Mouse (Mus musculus) thymus, adult 2 months (tissue): Measurements from ENCODE around the gene Ndufa11. TPM values are rescaled to one million over a fixed set of nuclear protein-coding genes. Genes with fewer than 3 reads are reported as not detected.

Experiments used
- DNase-seq: peaks from one replicate; pipeline ENCODE4 v3.0.0; 2021
- H3K27ac ChIP-seq: fragments of 200-500 bp; 2 replicates; pipeline ENCODE4 v1.5.1; 2012; ENCODE audit warnings: low read length, control low read depth; ENCODE audit not compliant: control insufficient read depth, insufficient read depth
- H3K27me3 ChIP-seq: fragments of 200-500 bp; 2 replicates; pipeline ENCODE4 v1.6.1; 2012; ENCODE audit warnings: mild to moderate bottlenecking, low read length, moderate library complexity, mixed read lengths; ENCODE audit not compliant: control insufficient read depth, insufficient read depth
- H3K36me3 ChIP-seq: fragments of 200-500 bp; 2 replicates; pipeline ENCODE4 v1.6.1; 2012; ENCODE audit warnings: mild to moderate bottlenecking, low read length, moderate library complexity; ENCODE audit not compliant: control insufficient read depth, insufficient read depth
- H3K4me1 ChIP-seq: fragments of 200-500 bp; replicated peaks from 2 replicates; pipeline ENCODE4 v1.6.1; 2012; ENCODE audit warnings: low read length; ENCODE audit not compliant: control insufficient read depth, insufficient read depth
- H3K4me3 ChIP-seq: fragments of 200-500 bp; 2 replicates; pipeline ENCODE4 v1.5.1; 2012; ENCODE audit warnings: mild to moderate bottlenecking, low read length, control low read depth, moderate library complexity; ENCODE audit not compliant: control insufficient read depth, insufficient read depth
- CTCF ChIP-seq: fragments of 200-500 bp; IDR thresholded peaks from 2 replicates; pipeline ENCODE4 v1.5.1; 2012; ENCODE audit warnings: mild to moderate bottlenecking, control low read depth, low read length, moderate library complexity, borderline replicate concordance; ENCODE audit not compliant: control insufficient read depth, poor library complexity, insufficient read depth; ENCODE audit errors: extremely low read depth
- POLR2A ChIP-seq: fragments of 200-500 bp; IDR thresholded peaks from 2 replicates; pipeline ENCODE4 v1.6.1; 2012; ENCODE audit warnings: mild to moderate bottlenecking, low read length, control low read depth, moderate library complexity; ENCODE audit not compliant: control insufficient read depth, poor library complexity, insufficient read depth; ENCODE audit errors: extremely low read depth
- WGBS: fragments of 180-500 bp; shearing (Covaris S2); methylation state at CpG from one replicate; pipeline ENCODE4 v1.1.7; 2018; 5-methylcytosine and 5-hydroxymethylcytosine counted together
- polyA plus RNA-seq: library from polyadenylated mRNA; depleted of rRNA; stranded (reverse); fragments of >200 nt; gene quantifications from 2 replicates; pipeline ENCODE4 v1.2.3, GENCODE M21; 2012; rRNA removed

Gene Ndufa11
- 601 and 855 TPM in 2 replicates for polyA plus RNA-seq

GRCm38 (mm10) chr17:56717363-56718058 lies at the start of gene Ndufa11, which contains the start of gene Vmac:
Gene Ndufa11, plus strand, starts transcription at chr17:56717767.
Gene Vmac, minus strand, starts transcription at chr17:56718022.
- under 1% methylated on average over 59 of the region's 59 CpGs for WGBS
- TF ChIP-seq CTCF (no peak), POLR2A (peak; percentile 68)
- peak within 1 kb of the TSS; percentile 92 for H3K4me3 ChIP-seq
- peak within 1 kb of the TSS; percentile 18 for H3K27ac ChIP-seq
- H3K27me3 ChIP-seq, result no peaks in the 10 kb centered on the region
- H3K4me1 ChIP-seq, result peaks cover 21% of the 10 kb centered on the region
- DNase-seq, result peak; percentile 90
- peaks cover 12% of the 10 kb centered on the region; the same call in 1 of the 2 replicates for H3K36me3 ChIP-seq

GRCm38 (mm10) chr17:56668384-56669144 lies 49.0 kb upstream of the Ndufa11 start:
- H3K36me3 ChIP-seq, result no peaks in the 10 kb centered on the region
- peak overlapping the region; percentile 44 for H3K4me3 ChIP-seq
- peaks cover 10% of the 10 kb centered on the region for H3K4me1 ChIP-seq
- WGBS, result 5% methylated on average over 31 of the region's 31 CpGs
- no peaks in the 10 kb centered on the region; the same call in 1 of the 2 replicates for H3K27me3 ChIP-seq
- peak; percentile 79 for DNase-seq
- H3K27ac ChIP-seq, result no peak overlapping the region
- peak; percentile 95 for TF ChIP-seq CTCF
- TF ChIP-seq POLR2A, result no peak

- Histone ChIP-seq H3K4me1 (peaks cover 12% of the 10 kb centered on the region), H3K36me3 (no peaks in the 10 kb centered on the region), H3K27me3 (no peaks in the 10 kb centered on the region; the same call in 1 of the 2 replicates), H3K27ac (no peak overlapping the region), H3K4me3 (no peak overlapping the region)
- 96% methylated on average over 8 of the region's 8 CpGs for WGBS
- TF ChIP-seq POLR2A (no peak), CTCF (no peak)
- no peak for DNase-seq
Measured at GRCm38 (mm10) chr17:56669766-56670165, 47.8 kb upstream of the Ndufa11 start.

- H3K4me1 ChIP-seq, result peaks cover 16% of the 10 kb centered on the region
- no peaks in the 10 kb centered on the region; the same call in 1 of the 2 replicates for H3K27me3 ChIP-seq
- H3K27ac ChIP-seq, result peak within 1 kb of the TSS; percentile 56; the same call in 1 of the 2 replicates
- TF ChIP-seq POLR2A (peak; percentile 84), CTCF (no peak)
- DNase-seq, result peak; percentile 99
- H3K36me3 ChIP-seq, result no peaks in the 10 kb centered on the region; the same call in 1 of the 2 replicates
- under 1% methylated on average over 66 of the region's 66 CpGs for WGBS
- H3K4me3 ChIP-seq, result peak within 1 kb of the TSS; percentile 67
Measured at GRCm38 (mm10) chr17:56672941-56673646, 44.5 kb upstream of the Ndufa11 start, which contains the start of gene Ranbp3. Gene Ranbp3, plus strand, starts transcription at chr17:56673294.

- TF ChIP-seq POLR2A (no peak), CTCF (no peak)
Measured at GRCm38 (mm10) chr17:56673647-56674416, 43.7 kb upstream of the Ndufa11 start.

GRCm38 (mm10) chr17:56681791-56682190 lies 35.8 kb upstream of the Ndufa11 start:
- peaks cover 10% of the 10 kb centered on the region for H3K36me3 ChIP-seq
- H3K27me3 ChIP-seq, result no peaks in the 10 kb centered on the region
- no peak overlapping the region for H3K27ac ChIP-seq
- WGBS, result 95% methylated on average over 4 of the region's 4 CpGs
- TF ChIP-seq POLR2A (no peak), CTCF (no peak)
- peaks cover 16% of the 10 kb centered on the region for H3K4me1 ChIP-seq
- no peak for DNase-seq
- H3K4me3 ChIP-seq, result no peak overlapping the region

More at GRCm38 (mm10) chr17:56673647-56674416, 43.7 kb upstream of the Ndufa11 start:
- WGBS, result under 1% methylated on average over 37 of the region's 37 CpGs
- Histone ChIP-seq H3K4me1 (peaks cover 11% of the 10 kb centered on the region), H3K4me3 (peak overlapping the region; percentile 67), H3K27ac (peak overlapping the region; percentile 29; the same call in 1 of the 2 replicates), H3K27me3 (no peaks in the 10 kb centered on the region), H3K36me3 (no peaks in the 10 kb centered on the region; the same call in 1 of the 2 replicates)
- DNase-seq, result no peak
